In genomic region chr10:121701296-121702248, GRCm38 (mm10) we compare ENCODE assay signal across 8 mouse cellular contexts. TPM values are rescaled to one million over a fixed set of nuclear protein-coding genes. Genes with fewer than 3 reads are reported as not detected.
A peak's percentile ranks its signal among the peaks of the same experiment; 100 is the strongest.
DNase-seq lines count a peak whose midpoint lies in the region; ATAC-seq lines count a peak whose summit lies in the region.

No protein-coding gene starts in this region.

- intact Hi-C loops in heart, postnatal 25 days (cut with DNase I), result loop anchor here (1.0 to 5.0 kb wide), 2 partner anchors 126 to 351 kb away; no protein-coding TSS in a partner anchor

- DNase-seq in heart, adult 8-10 months (ENCODE audit: low spot score), result peak; percentile 52
- DNase-seq in heart, postnatal 25 days (ENCODE audit: low spot score), result no peak
- DNase-seq in A20 (ENCODE audit: low read depth, low spot score), result peak; percentile 60
- DNase-seq in R1 (ENCODE audit: low read depth, low spot score), result peak; percentile 45
- peak; percentile 22 for DNase-seq in embryo, embryonic 9.5 days (ENCODE audit: extremely low spot score)
- peak; percentile 75 for DNase-seq in lung, postnatal 14 days
- peak; percentile 35 for DNase-seq in thymus, postnatal 4 days

- ATAC-seq in inflammation-experienced regulatory T-cells, adult 6 months, result peak; percentile 69

RNA-seq across cellular contexts. Expression of gene BC048403, which starts 38.2 kb away (rescaled TPM):
- 1 to 10 TPM; 1.5 to 2.0 (median 1.8) TPM for total RNA-seq in heart, adult 8-10 months (2022)
- total RNA-seq in heart, postnatal 25 days (2021), result 1 to 10 TPM; 1.4 to 1.5 TPM
- 1 to 10 TPM; 2.8 to 4.6 (median 4.5) TPM for polyA plus RNA-seq in inflammation-experienced regulatory T-cells, adult 6 months (2017; shearing (Covaris generic))
